Mouse (Mus musculus) stomach, embryonic 14.5 days (tissue): ENCODE measurements around the gene Scn1b. TPM values are rescaled to one million over a fixed set of nuclear protein-coding genes. Genes with fewer than 3 reads are reported as not detected.
A peak's percentile ranks its signal among the peaks of the same experiment; 100 is the strongest.

ENCODE experiments used
- ATAC-seq: fragments of 200-750 bp; cut with Nextera tagmentation; 2 replicates; pipeline ENCODE4 v1.8.0; 2017; ENCODE audit warnings: low read depth, moderate TSS enrichment; ENCODE audit not compliant: insufficient number of reproducible peaks, insufficient read depth, low FRiP score
- H3K27ac ChIP-seq: fragments of 300-500 bp; sonication (generic); 2 replicates; pipeline ENCODE4 v1.5.1; 2014; ENCODE audit warnings: mild to moderate bottlenecking, low read length, moderate library complexity, mixed read lengths
- H3K27me3 ChIP-seq: fragments of 300-500 bp; sonication (generic); 2 replicates; pipeline ENCODE4 v1.6.1; 2014; ENCODE audit warnings: low read length, control low read depth, mixed read lengths; ENCODE audit not compliant: control insufficient read depth, insufficient read depth
- H3K36me3 ChIP-seq: fragments of 300-500 bp; sonication (generic); 2 replicates; pipeline ENCODE4 v1.6.1; 2014; ENCODE audit warnings: mild to moderate bottlenecking, control low read depth, low read length, moderate library complexity, mixed read lengths; ENCODE audit not compliant: control insufficient read depth, insufficient read depth
- H3K4me1 ChIP-seq: fragments of 300-500 bp; sonication (generic); 2 replicates; pipeline ENCODE4 v1.6.1; 2014; ENCODE audit warnings: low read length, control low read depth, mixed read lengths; ENCODE audit not compliant: control insufficient read depth, insufficient read depth
- H3K4me2 ChIP-seq: fragments of 300-500 bp; sonication (generic); replicated peaks from 2 replicates; pipeline ENCODE4 v1.6.1; 2014; ENCODE audit warnings: low read depth, low read length, control low read depth
- H3K4me3 ChIP-seq: fragments of 300-500 bp; sonication (generic); 2 replicates; pipeline ENCODE4 v1.5.1; 2014; ENCODE audit warnings: low read depth, low read length, control low read depth
- H3K9ac ChIP-seq: fragments of 300-500 bp; sonication (generic); replicated peaks from 2 replicates; pipeline ENCODE4 v1.6.1; 2014; ENCODE audit warnings: low read depth, mild to moderate bottlenecking, control low read depth, low read length, moderate library complexity, mixed read lengths
- H3K9me3 ChIP-seq: fragments of 300-500 bp; sonication (generic); 2 replicates; pipeline ENCODE4 v1.6.1; 2016; ENCODE audit warnings: low read depth, low read length, control low read depth; ENCODE audit not compliant: control insufficient read depth
- WGBS: fragments of 180-500 bp; shearing (Covaris S2); extraction: QIAGEN DNeasy Blood & Tissue Kit; methylation state at CpG from one replicate; pipeline ENCODE4 v1.1.7; 2014; 5-methylcytosine and 5-hydroxymethylcytosine counted together
- polyA plus RNA-seq: library from polyadenylated mRNA; unstranded; fragments of >200 nt; fragmentation: Nextera tagmentation; extraction: Ambion mirVana; gene quantifications from 2 replicates; pipeline ENCODE4 v1.2.1, GENCODE M21; 2014

Gene Scn1b
- polyA plus RNA-seq, 1 experiment from 2014 or later, result 1.2 TPM

DNA sequence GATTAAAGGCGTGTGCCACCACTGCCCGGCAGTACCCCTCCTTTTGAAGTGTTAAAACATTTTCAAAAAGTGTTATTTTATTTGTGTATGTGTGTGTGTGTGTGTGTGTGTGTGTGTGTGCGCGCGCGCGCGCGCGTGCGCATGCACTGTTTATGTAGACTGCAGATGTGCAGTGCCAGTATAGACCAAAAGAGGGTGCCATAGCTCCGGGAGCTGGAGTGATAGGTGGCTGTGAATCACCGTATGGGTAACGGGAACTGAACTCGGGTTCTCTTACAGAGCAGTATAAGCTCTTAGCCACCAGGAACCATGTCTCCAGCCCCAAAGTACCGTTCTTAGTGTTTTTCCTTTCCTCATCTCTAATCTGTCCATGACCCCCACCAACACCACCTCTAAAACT, 18.1 kb upstream of the Scn1b start:
- Histone ChIP-seq H3K4me3 (no peak overlapping the region), H3K36me3 (peaks cover 38% of the 10 kb centered on the region), H3K27me3 (no peaks in the 10 kb centered on the region), H3K4me1 (peaks cover 39% of the 10 kb centered on the region), H3K4me2 (no peak overlapping the region), H3K9me3 (no peaks in the 10 kb centered on the region), H3K9ac (no peak overlapping the region), H3K27ac (no peak overlapping the region)
- no peak for ATAC-seq
- WGBS, result 94% methylated on average over 16 of the region's 16 CpGs

DNA sequence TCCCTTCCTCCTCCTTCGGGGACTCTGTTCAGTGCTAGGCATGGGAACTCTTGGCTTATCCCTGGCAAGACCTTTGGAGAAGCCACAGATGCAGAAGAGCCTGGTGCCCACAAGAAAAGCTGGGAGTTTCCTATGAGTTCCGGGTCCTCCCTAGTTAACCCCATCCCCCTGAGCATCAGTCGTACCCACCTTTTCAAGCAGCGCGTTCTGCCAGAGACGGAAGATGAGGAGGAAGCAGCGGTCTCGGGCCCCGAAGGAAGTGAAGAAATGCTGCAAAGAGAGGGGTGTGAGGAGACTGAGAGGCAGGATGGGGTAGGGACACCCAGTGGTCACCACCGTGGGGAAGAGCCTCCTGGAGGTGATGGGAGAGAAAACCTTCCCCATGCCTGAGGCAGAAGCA, 14.1 kb upstream of the Scn1b start:
- Histone ChIP-seq H3K27me3 (no peaks in the 10 kb centered on the region), H3K4me2 (no peak overlapping the region), H3K4me3 (no peak overlapping the region), H3K4me1 (peaks cover 4% of the 10 kb centered on the region; the same call in 1 of the 2 replicates), H3K36me3 (peaks cover 76% of the 10 kb centered on the region), H3K9ac (no peak overlapping the region), H3K9me3 (no peaks in the 10 kb centered on the region), H3K27ac (no peak overlapping the region)
- ATAC-seq, result no peak
- WGBS, result 90% methylated on average over 10 of the region's 10 CpGs

DNA sequence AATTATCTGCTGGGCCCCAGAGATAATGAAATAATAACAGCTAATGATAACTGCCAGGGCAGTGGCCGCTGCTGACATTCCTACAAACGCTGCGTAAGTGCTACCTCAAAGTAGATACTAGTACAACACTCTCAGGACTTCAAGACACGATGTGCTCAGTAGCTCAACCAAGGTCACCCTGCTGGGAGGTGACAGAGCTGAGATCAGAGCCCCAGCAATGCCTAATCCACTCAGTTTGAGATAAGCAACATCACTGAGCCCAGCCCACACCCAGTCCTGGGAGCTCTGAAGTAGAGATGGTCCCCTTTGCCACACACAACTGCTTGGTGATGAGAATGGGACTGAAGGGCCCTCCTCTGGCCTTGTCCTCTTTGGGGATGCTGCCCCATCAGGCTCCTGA, 13.5 kb upstream of the Scn1b start:
- H3K4me1 ChIP-seq, result no peaks in the 10 kb centered on the region
- peaks cover 80% of the 10 kb centered on the region for H3K36me3 ChIP-seq
- H3K4me3 ChIP-seq, result no peak overlapping the region
- H3K27ac ChIP-seq, result no peak overlapping the region
- H3K9ac ChIP-seq, result no peak overlapping the region
- 83% methylated on average over 4 of the region's 4 CpGs for WGBS
- no peaks in the 10 kb centered on the region for H3K27me3 ChIP-seq
- H3K4me2 ChIP-seq, result no peak overlapping the region
- H3K9me3 ChIP-seq, result no peaks in the 10 kb centered on the region
- no peak for ATAC-seq

DNA sequence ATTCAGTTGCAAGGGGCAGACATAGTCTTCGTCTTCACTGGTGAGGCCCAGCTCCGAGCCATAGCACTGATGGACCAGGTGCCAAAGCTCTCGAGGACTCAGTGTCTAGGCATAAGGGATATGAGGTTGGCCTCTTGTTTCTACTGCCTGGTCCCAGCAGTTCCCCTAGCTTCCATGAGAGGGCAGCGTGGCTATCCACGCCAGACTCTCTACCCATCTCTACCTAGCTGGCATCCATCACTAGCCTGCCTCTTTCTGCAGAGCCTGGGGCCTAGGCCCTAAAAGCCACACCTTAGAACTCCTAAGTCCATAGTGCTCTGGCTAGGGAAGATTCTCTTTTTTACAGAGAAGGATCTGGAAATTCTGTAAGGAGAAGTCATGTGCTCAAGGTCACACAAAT, 13.0 kb upstream of the Scn1b start:
- peak; percentile 33; the same call in 1 of the 2 replicates for ATAC-seq
- 65% methylated on average over 5 of the region's 5 CpGs for whole genome bisulfite sequencing
- Histone ChIP-seq H3K36me3 (peaks cover 78% of the 10 kb centered on the region), H3K27ac (no peak overlapping the region), H3K4me3 (no peak overlapping the region), H3K9me3 (no peaks in the 10 kb centered on the region), H3K4me2 (no peak overlapping the region), H3K27me3 (no peaks in the 10 kb centered on the region), H3K9ac (no peak overlapping the region), H3K4me1 (no peaks in the 10 kb centered on the region)

DNA sequence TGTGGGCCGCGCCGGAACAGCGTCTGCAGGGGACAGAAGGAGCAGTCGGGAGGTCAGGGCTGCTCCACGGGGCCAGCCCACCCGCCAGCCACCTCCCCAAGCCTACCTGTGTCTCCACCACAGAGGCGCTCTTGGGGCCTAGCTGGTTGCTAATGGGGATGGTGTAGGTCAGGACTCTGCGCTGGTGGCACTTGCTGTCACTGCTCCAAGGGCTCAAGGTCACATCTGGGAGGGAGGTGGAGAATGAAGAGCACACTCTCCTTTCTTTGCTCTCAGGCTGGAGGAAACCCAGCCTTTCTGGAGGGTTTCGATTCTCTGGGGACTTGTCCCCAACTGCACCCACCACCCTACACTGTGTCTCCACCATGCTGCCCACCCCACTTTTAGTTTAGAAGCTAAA, 8.9 kb upstream of the Scn1b start:
- no peak overlapping the region for H3K27ac ChIP-seq
- H3K9ac ChIP-seq, result no peak overlapping the region
- no peaks in the 10 kb centered on the region for H3K27me3 ChIP-seq
- H3K4me1 ChIP-seq, result no peaks in the 10 kb centered on the region
- no peaks in the 10 kb centered on the region for H3K9me3 ChIP-seq
- 93% methylated on average over 10 of the region's 10 CpGs for WGBS
- no peak for ATAC-seq
- H3K36me3 ChIP-seq, result peaks cover 88% of the 10 kb centered on the region
- no peak overlapping the region for H3K4me3 ChIP-seq
- H3K4me2 ChIP-seq, result no peak overlapping the region

DNA sequence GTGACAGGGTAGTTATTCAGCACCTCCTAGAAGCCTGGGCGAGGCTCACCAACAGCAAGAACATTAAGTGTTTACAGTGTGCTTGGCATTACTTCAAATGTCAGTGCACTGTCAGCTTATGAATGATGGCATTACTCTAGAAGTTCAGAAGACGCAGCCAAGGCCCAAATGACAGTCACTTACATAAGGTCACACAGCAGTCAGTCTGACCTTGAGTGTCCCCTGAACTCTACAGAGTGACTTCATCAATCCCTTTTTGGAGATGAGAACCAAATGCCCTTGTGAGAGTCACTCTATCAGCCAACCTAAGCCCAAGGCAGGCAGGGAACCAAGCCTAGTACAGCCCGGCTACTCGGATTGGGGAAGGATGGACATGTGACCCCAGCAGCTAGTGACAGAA, 5.1 kb upstream of the Scn1b start:
- H3K4me2 ChIP-seq, result no peak overlapping the region
- WGBS, result 88% methylated on average over 4 of the region's 4 CpGs
- no peaks in the 10 kb centered on the region for H3K27me3 ChIP-seq
- no peak overlapping the region for H3K4me3 ChIP-seq
- no peaks in the 10 kb centered on the region for H3K4me1 ChIP-seq
- no peak overlapping the region for H3K27ac ChIP-seq
- no peak overlapping the region for H3K9ac ChIP-seq
- peaks cover 75% of the 10 kb centered on the region for H3K36me3 ChIP-seq
- ATAC-seq, result no peak
- no peaks in the 10 kb centered on the region for H3K9me3 ChIP-seq

DNA sequence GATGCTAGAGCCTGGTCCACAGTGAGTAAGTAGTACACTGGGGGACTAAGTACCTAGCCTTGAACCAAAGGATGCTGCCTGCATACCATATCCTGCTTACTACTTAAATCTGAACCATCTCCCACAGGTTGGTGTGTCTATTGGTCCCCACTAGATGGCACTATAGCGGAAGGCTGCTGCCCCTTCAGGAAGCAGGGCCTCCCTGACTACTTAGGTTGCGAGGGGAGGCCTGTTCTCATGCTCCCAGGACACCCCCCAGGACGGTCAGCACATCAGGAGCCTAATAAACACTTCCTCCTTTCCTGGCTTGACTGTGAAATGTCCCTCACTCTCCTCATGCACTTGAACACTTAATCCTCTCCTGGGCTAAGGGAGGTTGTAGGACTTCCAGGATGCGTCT, 4.0 kb upstream of the Scn1b start:
- 0 out of 2 replicates have a peak, but pooled peaks cover 4% of the 10 kb centered on the region for H3K4me1 ChIP-seq
- 31% methylated on average over 4 of the region's 4 CpGs for WGBS
- peaks cover 66% of the 10 kb centered on the region for H3K36me3 ChIP-seq
- 0 out of 2 replicates have a peak, but pooled peaks have one; percentile 25 for ATAC-seq
- no peak overlapping the region for H3K9ac ChIP-seq
- H3K4me3 ChIP-seq, result no peak overlapping the region
- H3K27me3 ChIP-seq, result peaks cover 6% of the 10 kb centered on the region; the same call in 1 of the 2 replicates
- H3K9me3 ChIP-seq, result no peaks in the 10 kb centered on the region
- no peak overlapping the region for H3K4me2 ChIP-seq
- no peak overlapping the region for H3K27ac ChIP-seq

DNA sequence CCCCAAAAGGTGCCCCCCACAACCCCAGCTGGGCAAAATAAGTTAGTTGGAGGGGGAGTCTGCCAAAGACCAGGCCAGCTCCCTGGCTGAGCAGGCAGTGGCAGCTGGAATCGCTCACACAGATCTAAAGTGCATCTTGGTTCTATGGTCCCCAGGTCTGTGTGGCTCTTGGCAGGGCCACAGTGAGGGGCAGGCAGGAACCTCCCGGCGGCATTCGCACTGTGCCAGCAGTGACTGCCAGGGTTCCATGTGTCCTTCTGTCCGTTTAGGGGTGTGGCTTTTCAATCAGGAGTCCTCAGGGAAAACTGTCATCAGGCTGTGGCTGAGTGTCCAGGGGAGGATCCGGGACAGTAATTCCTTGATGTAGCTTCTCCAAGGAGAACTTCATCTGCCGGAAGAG, 3.4 kb upstream of the Scn1b start:
- H3K27me3 ChIP-seq, result peaks cover 7% of the 10 kb centered on the region; the same call in 1 of the 2 replicates
- 91% methylated on average over 7 of the region's 7 CpGs for WGBS
- 0 out of 2 replicates have a peak, but pooled peaks cover 4% of the 10 kb centered on the region for H3K4me1 ChIP-seq
- H3K4me3 ChIP-seq, result no peak overlapping the region
- no peak overlapping the region for H3K4me2 ChIP-seq
- no peak overlapping the region for H3K27ac ChIP-seq
- no peaks in the 10 kb centered on the region for H3K9me3 ChIP-seq
- no peak overlapping the region for H3K9ac ChIP-seq
- ATAC-seq, result no peak
- H3K36me3 ChIP-seq, result peaks cover 62% of the 10 kb centered on the region

DNA sequence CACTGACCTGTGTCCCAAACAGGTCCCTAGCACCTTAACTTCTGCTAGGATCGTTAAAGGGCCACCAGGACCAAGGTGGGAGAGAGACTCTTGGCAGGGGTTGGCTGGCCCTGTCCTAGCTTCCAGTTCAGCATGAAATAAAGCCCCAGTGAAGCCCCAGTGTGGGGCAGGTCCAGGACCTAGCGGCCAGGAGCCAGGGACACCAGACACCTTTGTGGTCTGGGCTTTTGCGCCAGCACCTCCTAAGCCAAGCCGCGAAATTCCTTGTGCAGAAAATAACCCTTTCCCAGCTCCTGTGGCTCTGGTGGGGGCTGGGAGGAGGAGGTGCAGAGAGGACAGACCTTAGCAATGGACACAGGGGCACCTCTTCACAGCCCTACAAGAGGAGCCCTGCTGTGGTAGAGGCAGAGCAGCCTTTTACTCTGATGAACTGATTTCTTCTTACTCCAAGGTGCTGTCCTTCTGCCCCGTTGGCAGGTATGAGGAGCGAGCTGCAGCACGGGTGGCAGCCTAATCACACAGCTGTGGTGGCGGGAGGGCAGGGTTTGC, 1.4 kb upstream of the Scn1b start:
- Histone ChIP-seq H3K27ac (no peak overlapping the region), H3K9me3 (no peaks in the 10 kb centered on the region), H3K27me3 (peaks cover 7% of the 10 kb centered on the region; the same call in 1 of the 2 replicates), H3K9ac (no peak overlapping the region), H3K36me3 (peaks cover 46% of the 10 kb centered on the region), H3K4me2 (no peak overlapping the region), H3K4me3 (no peak overlapping the region), H3K4me1 (0 out of 2 replicates have a peak, but pooled peaks cover 4% of the 10 kb centered on the region)
- ATAC-seq, result no peak
- 63% methylated on average over 9 of the region's 9 CpGs for WGBS
